Mouse (Mus musculus) thymus, adult 2 months (tissue): Measurements from ENCODE around the gene Ntng2. TPM values are rescaled to one million over a fixed set of nuclear protein-coding genes. Genes with fewer than 3 reads are reported as not detected.

Source experiments
- DNase-seq: peaks from one replicate; pipeline ENCODE4 v3.0.0; 2021
- H3K27ac ChIP-seq: fragments of 200-500 bp; 2 replicates; pipeline ENCODE4 v1.5.1; 2012; ENCODE audit warnings: low read length, control low read depth; ENCODE audit not compliant: control insufficient read depth, insufficient read depth
- H3K27me3 ChIP-seq: fragments of 200-500 bp; 2 replicates; pipeline ENCODE4 v1.6.1; 2012; ENCODE audit warnings: mild to moderate bottlenecking, low read length, moderate library complexity, mixed read lengths; ENCODE audit not compliant: control insufficient read depth, insufficient read depth
- H3K36me3 ChIP-seq: fragments of 200-500 bp; 2 replicates; pipeline ENCODE4 v1.6.1; 2012; ENCODE audit warnings: mild to moderate bottlenecking, low read length, moderate library complexity; ENCODE audit not compliant: control insufficient read depth, insufficient read depth
- H3K4me1 ChIP-seq: fragments of 200-500 bp; replicated peaks from 2 replicates; pipeline ENCODE4 v1.6.1; 2012; ENCODE audit warnings: low read length; ENCODE audit not compliant: control insufficient read depth, insufficient read depth
- H3K4me3 ChIP-seq: fragments of 200-500 bp; 2 replicates; pipeline ENCODE4 v1.5.1; 2012; ENCODE audit warnings: mild to moderate bottlenecking, low read length, control low read depth, moderate library complexity; ENCODE audit not compliant: control insufficient read depth, insufficient read depth
- CTCF ChIP-seq: fragments of 200-500 bp; IDR thresholded peaks from 2 replicates; pipeline ENCODE4 v1.5.1; 2012; ENCODE audit warnings: mild to moderate bottlenecking, control low read depth, low read length, moderate library complexity, borderline replicate concordance; ENCODE audit not compliant: control insufficient read depth, poor library complexity, insufficient read depth; ENCODE audit errors: extremely low read depth
- POLR2A ChIP-seq: fragments of 200-500 bp; IDR thresholded peaks from 2 replicates; pipeline ENCODE4 v1.6.1; 2012; ENCODE audit warnings: mild to moderate bottlenecking, low read length, control low read depth, moderate library complexity; ENCODE audit not compliant: control insufficient read depth, poor library complexity, insufficient read depth; ENCODE audit errors: extremely low read depth
- WGBS: fragments of 180-500 bp; shearing (Covaris S2); methylation state at CpG from one replicate; pipeline ENCODE4 v1.1.7; 2018; 5-methylcytosine and 5-hydroxymethylcytosine counted together
- polyA plus RNA-seq: library from polyadenylated mRNA; depleted of rRNA; stranded (reverse); fragments of >200 nt; gene quantifications from 2 replicates; pipeline ENCODE4 v1.2.3, GENCODE M21; 2012; rRNA removed

The Ntng2 gene
- polyA plus RNA-seq: 26.0 and 29.7 TPM in 2 replicates

- peak within 1 kb of the TSS; percentile 78 for H3K4me3 ChIP-seq
- H3K27ac ChIP-seq: no peak within 1 kb of the TSS
- peaks cover 12% of the 10 kb centered on the region for H3K27me3 ChIP-seq
- H3K36me3 ChIP-seq: no peaks in the 10 kb centered on the region
- under 1% methylated on average over 54 of the region's 54 CpGs for WGBS
- no peak for TF ChIP-seq POLR2A
- TF ChIP-seq CTCF: no peak
- DNase-seq: peak; percentile 14
- peaks cover 9% of the 10 kb centered on the region for H3K4me1 ChIP-seq
Observed at GRCm38 (mm10) chr2:29252599-29253204, at the start of gene Ntng2. TSS of gene Ntng2 (minus strand) at chr2:29253005.

- H3K36me3 ChIP-seq: no peaks in the 10 kb centered on the region
- H3K4me3 ChIP-seq: no peak overlapping the region
- no peaks in the 10 kb centered on the region for H3K27me3 ChIP-seq
- H3K27ac ChIP-seq: no peak overlapping the region
- WGBS: 50% methylated on average over 3 of the region's 3 CpGs
- DNase-seq: no peak
- no peaks in the 10 kb centered on the region for H3K4me1 ChIP-seq
- TF ChIP-seq POLR2A (no peak), CTCF (no peak)
Observed at GRCm38 (mm10) chr2:29295557-29295956, 42.8 kb upstream of the Ntng2 start.

- no peak for DNase-seq
- H3K36me3 ChIP-seq: no peaks in the 10 kb centered on the region
- no peaks in the 10 kb centered on the region for H3K27me3 ChIP-seq
- TF ChIP-seq CTCF (no peak), POLR2A (no peak)
- H3K4me1 ChIP-seq: no peaks in the 10 kb centered on the region
- H3K27ac ChIP-seq: no peak overlapping the region
- 89% methylated on average over 5 of the region's 5 CpGs for WGBS
- H3K4me3 ChIP-seq: no peak overlapping the region
Observed at GRCm38 (mm10) chr2:29287651-29288050, 34.8 kb upstream of the Ntng2 start.

GRCm38 (mm10) chr2:29277703-29278121 lies 24.9 kb upstream of the Ntng2 start:
- Histone ChIP-seq H3K4me3 (no peak overlapping the region), H3K36me3 (no peaks in the 10 kb centered on the region), H3K4me1 (no peaks in the 10 kb centered on the region), H3K27me3 (no peaks in the 10 kb centered on the region), H3K27ac (no peak overlapping the region)
- DNase-seq: no peak
- TF ChIP-seq POLR2A (no peak), CTCF (no peak)
- 94% methylated on average over 5 of the region's 5 CpGs for WGBS

- H3K27ac ChIP-seq: no peak overlapping the region
- DNase-seq: no peak
- H3K4me1 ChIP-seq: no peaks in the 10 kb centered on the region
- TF ChIP-seq POLR2A (no peak), CTCF (no peak)
- no peak overlapping the region for H3K4me3 ChIP-seq
- no peaks in the 10 kb centered on the region for H3K27me3 ChIP-seq
- WGBS: 24% methylated on average over 7 of the region's 7 CpGs
- no peaks in the 10 kb centered on the region for H3K36me3 ChIP-seq
Observed at GRCm38 (mm10) chr2:29271803-29272518, 19.2 kb upstream of the Ntng2 start.

GRCm38 (mm10) chr2:29271098-29271497 lies 18.3 kb upstream of the Ntng2 start:
- Histone ChIP-seq H3K27ac (no peak overlapping the region), H3K36me3 (no peaks in the 10 kb centered on the region), H3K27me3 (no peaks in the 10 kb centered on the region), H3K4me1 (no peaks in the 10 kb centered on the region), H3K4me3 (no peak overlapping the region)
- WGBS: 92% methylated on average over 7 of the region's 7 CpGs
- DNase-seq: no peak
- TF ChIP-seq POLR2A (no peak), CTCF (no peak)
